Mouse (Mus musculus) macrophage (primary cell): ENCODE results near the gene Nolc1. TPM values are rescaled to one million over a fixed set of nuclear protein-coding genes. Genes with fewer than 3 reads are reported as not detected.

ENCODE experiments used
- H3K27ac ChIP-seq: fragments of 350-480 bp; formaldehyde crosslinking; 2 replicates; pipeline ENCODE4 v1.9.0; 2021
- H3K36me3 ChIP-seq: fragments of 350-480 bp; formaldehyde crosslinking; 2 replicates; pipeline ENCODE4 v1.9.0; 2021; ENCODE audit errors: inconsistent target
- H3K4me3 ChIP-seq: fragments of 350-480 bp; formaldehyde crosslinking; 2 replicates; pipeline ENCODE4 v1.9.0; 2021; ENCODE audit errors: inconsistent target
- H3K79me2 ChIP-seq: fragments of 350-480 bp; formaldehyde crosslinking; 2 replicates; pipeline ENCODE4 v1.9.0; 2021; ENCODE audit errors: inconsistent target
- WGBS: methylation state at CpG from one replicate; pipeline ENCODE4 v1.1.7; 2026; ENCODE audit warnings: inconsistent platforms; ENCODE audit not compliant: missing documents; 5-methylcytosine and 5-hydroxymethylcytosine counted together
- polyA plus RNA-seq: library from polyadenylated mRNA; stranded (reverse); fragments of 250-400 nt; gene quantifications from 3 replicates; pipeline ENCODE4 v1.2.4, GENCODE M21; 2018; ENCODE audit warnings: inconsistent platforms

Nolc1 gene
- polyA plus RNA-seq, 1 experiment from 2014 or later, result 43.9 TPM

- H3K79me2 ChIP-seq, result no peaks in the 10 kb centered on the region
- no peaks in the 10 kb centered on the region for H3K36me3 ChIP-seq
- WGBS, result 33% methylated on average over 5 of the region's 8 CpGs
- peak overlapping the region; percentile 20; the same call in 1 of the 2 replicates for H3K4me3 ChIP-seq
- no peak overlapping the region for H3K27ac ChIP-seq
Observed at GRCm38 (mm10) chr19:46131283-46131682, 55.6 kb downstream of the Nolc1 start.

DNA sequence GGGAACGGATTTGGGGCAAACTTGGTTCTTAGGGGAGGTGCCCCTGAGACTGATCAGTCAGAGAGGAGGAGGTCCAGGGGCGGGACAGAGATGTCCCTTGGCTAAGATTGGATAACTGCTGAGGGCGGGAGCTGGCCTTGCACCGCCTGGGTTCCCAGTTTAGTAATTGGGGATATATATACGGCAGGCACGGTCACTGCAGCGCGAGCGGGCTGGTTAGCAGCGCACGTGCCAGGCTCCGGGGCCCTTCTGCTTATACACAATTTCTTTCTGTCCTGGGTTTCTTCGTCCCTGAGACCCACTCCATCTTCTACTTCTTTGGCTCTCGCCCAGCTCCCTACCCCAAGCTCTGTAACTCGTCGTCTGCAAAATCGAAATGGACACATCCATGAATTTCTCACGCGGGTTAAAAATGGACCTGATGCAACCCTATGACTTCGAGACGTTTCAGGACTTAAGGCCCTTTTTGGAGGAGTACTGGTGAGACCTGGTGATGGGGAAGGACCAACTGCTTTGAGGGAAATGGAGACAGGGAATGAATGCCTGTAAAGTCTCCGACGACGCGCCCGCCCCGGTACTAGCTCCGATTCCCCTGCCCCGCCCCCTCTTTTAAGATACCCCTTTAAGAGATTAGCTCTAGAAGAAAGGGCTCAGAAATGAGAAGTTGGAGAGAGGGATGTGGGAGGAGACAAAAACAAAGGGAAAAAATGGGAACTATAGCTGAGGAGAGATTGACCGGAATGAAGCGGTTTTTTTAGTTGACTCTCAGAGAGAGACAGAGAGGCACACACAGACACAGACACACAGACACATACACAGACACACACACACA, 56.2 kb downstream of the Nolc1 start, which contains the start of gene Elovl3:
TSS of gene Elovl3 (plus strand) at position 204 of the 832 bp plus-strand sequence.
- no peak within 1 kb of the TSS for H3K27ac ChIP-seq
- H3K4me3 ChIP-seq, result peak within 1 kb of the TSS; percentile 20; the same call in 1 of the 2 replicates
- H3K79me2 ChIP-seq, result no peaks in the 10 kb centered on the region
- WGBS, result 2% methylated on average over 31 of the region's 31 CpGs
- H3K36me3 ChIP-seq, result no peaks in the 10 kb centered on the region

DNA sequence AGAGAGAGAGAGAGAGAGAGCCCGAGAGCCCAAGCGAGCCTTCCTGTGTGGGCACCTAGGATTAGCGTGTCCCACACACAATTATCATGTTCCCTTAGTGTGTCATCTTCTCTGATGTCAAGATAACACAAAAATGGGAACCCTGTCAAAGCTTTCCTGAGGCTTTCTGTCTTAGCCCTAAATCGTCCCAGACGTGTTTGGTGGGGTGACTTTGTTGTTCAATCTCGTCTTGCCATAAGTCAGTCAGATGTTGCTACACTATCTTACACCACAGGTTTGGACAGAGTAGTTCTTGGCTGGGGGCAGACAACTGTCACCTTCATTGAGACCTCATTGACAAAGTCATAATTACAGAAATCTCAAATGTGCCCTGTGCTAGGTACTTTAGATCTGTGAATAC, 56.9 kb downstream of the Nolc1 start:
- H3K27ac ChIP-seq, result no peak overlapping the region
- H3K36me3 ChIP-seq, result no peaks in the 10 kb centered on the region
- no peak overlapping the region for H3K4me3 ChIP-seq
- WGBS, result 19% methylated on average over 6 of the region's 6 CpGs
- no peaks in the 10 kb centered on the region for H3K79me2 ChIP-seq

Other genes with a start within 250 kb of the Nolc1 start
- gene Armh3, start 77.4 kb upstream of the Nolc1 start, polyA plus RNA-seq, result 9.3 to 14.2 TPM (median 10.7 TPM) in 3 replicates
- 5.1 to 9.8 TPM (median 9.4 TPM) in 3 replicates for gene Hps6, start 72.4 kb upstream of the Nolc1 start, polyA plus RNA-seq
- 13.1 to 26.2 TPM (median 15.9 TPM) in 3 replicates for gene Pprc1, start 31.0 kb upstream of the Nolc1 start, polyA plus RNA-seq
- gene Ldb1, start 30.6 kb upstream of the Nolc1 start, polyA plus RNA-seq, result 59.8 to 83.3 TPM (median 73.3 TPM) in 3 replicates
- gene Elovl3, start 56.0 kb downstream of the Nolc1 start, polyA plus RNA-seq, result 0.12 TPM in 1 of 3 replicates, not detected in the others
- gene Pitx3, start 72.5 kb downstream of the Nolc1 start, polyA plus RNA-seq, result not detected in 3 replicates
- 26.0 to 52.8 TPM (median 26.1 TPM) in 3 replicates for gene Gbf1, start 76.6 kb downstream of the Nolc1 start, polyA plus RNA-seq
- gene Nfkb2, start 228.5 kb downstream of the Nolc1 start, polyA plus RNA-seq, result 22.0 to 49.3 TPM (median 32.3 TPM) in 3 replicates